Mouse (Mus musculus) hindbrain, embryonic 15.5 days (tissue): ENCODE data around the gene Gsc2. TPM values are rescaled to one million over a fixed set of nuclear protein-coding genes. Genes with fewer than 3 reads are reported as not detected.

ENCODE experiments used
- ATAC-seq: fragments of 200-750 bp; cut with Nextera tagmentation; 2 replicates; pipeline ENCODE4 v1.8.0; 2017; ENCODE audit warnings: low read depth, moderate number of reproducible peaks, moderate TSS enrichment; ENCODE audit not compliant: low FRiP score
- H3K27ac ChIP-seq: fragments of 300-500 bp; sonication (generic); replicated peaks from 2 replicates; pipeline ENCODE4 v1.5.1; 2015; ENCODE audit warnings: mild to moderate bottlenecking, inconsistent platforms
- H3K27me3 ChIP-seq: fragments of 300-500 bp; sonication (generic); 2 replicates; pipeline ENCODE4 v1.6.1; 2015; ENCODE audit warnings: control low read depth, inconsistent platforms
- H3K36me3 ChIP-seq: fragments of 300-500 bp; sonication (generic); 2 replicates; pipeline ENCODE4 v1.6.1; 2015; ENCODE audit warnings: control low read depth, inconsistent platforms
- H3K4me1 ChIP-seq: fragments of 300-500 bp; sonication (generic); replicated peaks from 2 replicates; pipeline ENCODE4 v1.6.1; 2015; ENCODE audit warnings: control low read depth, inconsistent platforms
- H3K4me2 ChIP-seq: fragments of 300-500 bp; sonication (generic); 2 replicates; pipeline ENCODE4 v1.6.1; 2015; ENCODE audit warnings: moderate library complexity, mild to moderate bottlenecking, inconsistent platforms
- H3K4me3 ChIP-seq: fragments of 300-500 bp; sonication (generic); 2 replicates; pipeline ENCODE4 v1.5.1; 2015; ENCODE audit warnings: mild to moderate bottlenecking, inconsistent platforms
- H3K9ac ChIP-seq: fragments of 300-500 bp; sonication (generic); 2 replicates; pipeline ENCODE4 v1.6.1; 2015; ENCODE audit warnings: inconsistent platforms
- H3K9me3 ChIP-seq: fragments of 300-500 bp; sonication (generic); 2 replicates; pipeline ENCODE4 v1.6.1; 2016; ENCODE audit warnings: control low read depth, inconsistent platforms
- WGBS: fragments of 180-500 bp; shearing (Covaris S2); methylation state at CpG from one replicate; pipeline ENCODE4 v1.1.7; 2015; 5-methylcytosine and 5-hydroxymethylcytosine counted together
- polyA plus RNA-seq: library from polyadenylated mRNA; unstranded; fragments of >200 nt; fragmentation: Nextera tagmentation; extraction: Ambion mirVana; gene quantifications from 2 replicates; pipeline ENCODE4 v1.2.1, GENCODE M21; 2015

Gene Gsc2
- polyA plus RNA-seq, 1 experiment from 2014 or later: 1.1 TPM

- Histone ChIP-seq H3K9ac (no peak overlapping the region), H3K4me1 (no peaks in the 10 kb centered on the region), H3K9me3 (no peaks in the 10 kb centered on the region), H3K4me3 (no peak overlapping the region), H3K4me2 (no peak overlapping the region), H3K36me3 (no peaks in the 10 kb centered on the region), H3K27ac (no peak overlapping the region), H3K27me3 (no peaks in the 10 kb centered on the region)
- WGBS: 71% methylated on average over 3 of the region's 3 CpGs
- no peak for ATAC-seq
Observed at GRCm38 (mm10) chr16:17934445-17934910, 19.6 kb upstream of the Gsc2 start.

GRCm38 (mm10) chr16:17933594-17934444, 19.0 kb upstream of the Gsc2 start:
- H3K4me1 ChIP-seq: peaks cover 2% of the 10 kb centered on the region
- no peak overlapping the region for H3K9ac ChIP-seq
- no peak for ATAC-seq
- no peak overlapping the region for H3K4me2 ChIP-seq
- H3K36me3 ChIP-seq: no peaks in the 10 kb centered on the region
- no peak overlapping the region for H3K27ac ChIP-seq
- no peak overlapping the region for H3K4me3 ChIP-seq
- WGBS: 70% methylated on average over 9 of the region's 9 CpGs
- no peaks in the 10 kb centered on the region for H3K27me3 ChIP-seq
- no peaks in the 10 kb centered on the region for H3K9me3 ChIP-seq

GRCm38 (mm10) chr16:17931906-17932460, 17.1 kb upstream of the Gsc2 start:
- H3K9ac ChIP-seq: no peak overlapping the region
- no peaks in the 10 kb centered on the region for H3K9me3 ChIP-seq
- H3K4me3 ChIP-seq: no peak overlapping the region
- no peak for ATAC-seq
- H3K27ac ChIP-seq: no peak overlapping the region
- no peaks in the 10 kb centered on the region for H3K27me3 ChIP-seq
- peaks cover 8% of the 10 kb centered on the region for H3K4me1 ChIP-seq
- 75% methylated on average over 5 of the region's 5 CpGs for WGBS
- H3K36me3 ChIP-seq: no peaks in the 10 kb centered on the region
- H3K4me2 ChIP-seq: no peak overlapping the region

GRCm38 (mm10) chr16:17929631-17930030, 14.8 kb upstream of the Gsc2 start:
- Histone ChIP-seq H3K9ac (no peak overlapping the region), H3K4me3 (no peak overlapping the region), H3K9me3 (no peaks in the 10 kb centered on the region), H3K27ac (no peak overlapping the region), H3K36me3 (peaks cover 17% of the 10 kb centered on the region), H3K27me3 (no peaks in the 10 kb centered on the region), H3K4me1 (peaks cover 22% of the 10 kb centered on the region), H3K4me2 (no peak overlapping the region)
- 50% methylated on average over 2 of the region's 2 CpGs for WGBS
- no peak for ATAC-seq

GRCm38 (mm10) chr16:17929211-17929610, 14.4 kb upstream of the Gsc2 start:
- Histone ChIP-seq H3K9ac (no peak overlapping the region), H3K4me1 (peaks cover 26% of the 10 kb centered on the region), H3K27me3 (no peaks in the 10 kb centered on the region), H3K4me2 (peak overlapping the region; percentile 71), H3K27ac (peak overlapping the region; percentile 85), H3K9me3 (no peaks in the 10 kb centered on the region), H3K4me3 (no peak overlapping the region), H3K36me3 (peaks cover 18% of the 10 kb centered on the region)
- ATAC-seq: peak; percentile 7; the same call in 1 of the 2 replicates
- 4% methylated on average over 2 of the region's 2 CpGs for WGBS

GRCm38 (mm10) chr16:17928627-17929104, 13.8 kb upstream of the Gsc2 start:
- ATAC-seq: peak; percentile 23
- Histone ChIP-seq H3K27ac (peak overlapping the region; percentile 85), H3K9ac (peak overlapping the region; percentile 81), H3K4me2 (peak overlapping the region; percentile 71), H3K36me3 (peaks cover 18% of the 10 kb centered on the region), H3K9me3 (no peaks in the 10 kb centered on the region), H3K4me1 (peaks cover 26% of the 10 kb centered on the region), H3K27me3 (no peaks in the 10 kb centered on the region), H3K4me3 (peak overlapping the region; percentile 75)
- WGBS: 0% methylated on average over 9 of the region's 9 CpGs

- peak; percentile 88 for ATAC-seq
- H3K9ac ChIP-seq: peak within 1 kb of the TSS; percentile 81
Observed at GRCm38 (mm10) chr16:17928087-17928580, 13.3 kb upstream of the Gsc2 start, which contains the start of gene Slc25a1. TSS of gene Slc25a1 (minus strand) at chr16:17928219.

GRCm38 (mm10) chr16:17927351-17928082, 12.7 kb upstream of the Gsc2 start:
- ATAC-seq: peak; percentile 58
- peaks cover 18% of the 10 kb centered on the region for H3K36me3 ChIP-seq
- no peaks in the 10 kb centered on the region for H3K9me3 ChIP-seq
- WGBS: under 1% methylated on average over 72 of the region's 72 CpGs
- peak overlapping the region; percentile 71 for H3K4me2 ChIP-seq
- H3K9ac ChIP-seq: peak overlapping the region; percentile 81
- H3K4me3 ChIP-seq: peak overlapping the region; percentile 75
- H3K27me3 ChIP-seq: no peaks in the 10 kb centered on the region
- peaks cover 36% of the 10 kb centered on the region for H3K4me1 ChIP-seq
- H3K27ac ChIP-seq: peak overlapping the region; percentile 85

More at GRCm38 (mm10) chr16:17928087-17928580, 13.3 kb upstream of the Gsc2 start, which contains the start of gene Slc25a1:
- no peaks in the 10 kb centered on the region for H3K27me3 ChIP-seq
- H3K4me3 ChIP-seq: peak within 1 kb of the TSS; percentile 75
- WGBS: 0% methylated on average over 47 of the region's 47 CpGs
- H3K9me3 ChIP-seq: no peaks in the 10 kb centered on the region
- peaks cover 18% of the 10 kb centered on the region for H3K36me3 ChIP-seq
- peaks cover 30% of the 10 kb centered on the region for H3K4me1 ChIP-seq
- peak within 1 kb of the TSS; percentile 71 for H3K4me2 ChIP-seq
- H3K27ac ChIP-seq: peak within 1 kb of the TSS; percentile 85

GRCm38 (mm10) chr16:17922163-17922538, 7.3 kb upstream of the Gsc2 start:
- Histone ChIP-seq H3K4me1 (peaks cover 47% of the 10 kb centered on the region), H3K4me3 (peak overlapping the region; percentile 80), H3K4me2 (peak overlapping the region; percentile 88), H3K9ac (peak overlapping the region; percentile 81), H3K9me3 (no peaks in the 10 kb centered on the region), H3K27ac (peak overlapping the region; percentile 92), H3K36me3 (peaks cover 18% of the 10 kb centered on the region), H3K27me3 (peaks cover 16% of the 10 kb centered on the region)
- ATAC-seq: peak; percentile 13
- WGBS: under 1% methylated on average over 14 of the region's 14 CpGs

- H3K4me3 ChIP-seq: peak overlapping the region; percentile 80
- peaks cover 41% of the 10 kb centered on the region for H3K4me1 ChIP-seq
- H3K27ac ChIP-seq: peak overlapping the region; percentile 92
- 2% methylated on average over 47 of the region's 47 CpGs for WGBS
- H3K27me3 ChIP-seq: peaks cover 22% of the 10 kb centered on the region
- peaks cover 18% of the 10 kb centered on the region for H3K36me3 ChIP-seq
- H3K9me3 ChIP-seq: no peaks in the 10 kb centered on the region
- peak; percentile 95 for ATAC-seq
- peak overlapping the region; percentile 88 for H3K4me2 ChIP-seq
- peak overlapping the region; percentile 81 for H3K9ac ChIP-seq
Observed at GRCm38 (mm10) chr16:17921325-17922162, 6.7 kb upstream of the Gsc2 start.

- H3K4me3 ChIP-seq: no peak overlapping the region
- H3K36me3 ChIP-seq: peaks cover 10% of the 10 kb centered on the region
- no peaks in the 10 kb centered on the region for H3K9me3 ChIP-seq
- peaks cover 32% of the 10 kb centered on the region for H3K27me3 ChIP-seq
- H3K4me1 ChIP-seq: peaks cover 31% of the 10 kb centered on the region
- peak overlapping the region; percentile 88 for H3K4me2 ChIP-seq
- no peak overlapping the region for H3K27ac ChIP-seq
- H3K9ac ChIP-seq: peak overlapping the region; percentile 16; the same call in 1 of the 2 replicates
- 13% methylated on average over 20 of the region's 20 CpGs for WGBS
- ATAC-seq: no peak
Observed at GRCm38 (mm10) chr16:17920586-17920985, 5.7 kb upstream of the Gsc2 start.
